Mouse (Mus musculus): ENCODE results near the gene Dgkh. TPM values are rescaled to one million over a fixed set of nuclear protein-coding genes. Genes with fewer than 3 reads are reported as not detected.
"Not testable (repeated sequence)": the region's sequence is repeated elsewhere in the genome, so short reads cannot be mapped to it uniquely, and the experiment has no call there.

The Dgkh gene
- polyA plus RNA-seq, 1 experiment from 2014 or later, result 2.8 TPM

GRCm38 (mm10) chr14:78748692-78749091 lies 16.1 kb upstream of the Dgkh start:
- WGBS, result 89% methylated on average over 2 of the region's 2 CpGs
- H3K4me1 ChIP-seq (replicated peaks; ENCODE audit: control insufficient read depth, insufficient read depth, low read length), result no peaks in the 10 kb centered on the region
- no peak overlapping the region for H3K27ac ChIP-seq (ENCODE audit: low read length)
- H3K4me3 ChIP-seq (replicated peaks; ENCODE audit: low read length), result no peak overlapping the region
- H3K27me3 ChIP-seq (replicated peaks; ENCODE audit: control insufficient read depth, insufficient read depth, low read length), result no peaks in the 10 kb centered on the region
- no peak overlapping the region for H3K4me2 ChIP-seq (ENCODE audit: low read length)
- no peak for ATAC-seq
- no peaks in the 10 kb centered on the region for H3K36me3 ChIP-seq (ENCODE audit: control insufficient read depth, insufficient read depth)
- H3K9ac ChIP-seq (replicated peaks; ENCODE audit: low read depth, low read length), result no peak overlapping the region
- H3K9me3 ChIP-seq (ENCODE audit: control insufficient read depth, low read length), result no peaks in the 10 kb centered on the region

- Histone ChIP-seq H3K4me2 (ENCODE audit: low read length) (no peak overlapping the region), H3K4me1 (replicated peaks; ENCODE audit: control insufficient read depth, insufficient read depth, low read length) (no peaks in the 10 kb centered on the region), H3K36me3 (ENCODE audit: control insufficient read depth, insufficient read depth) (no peaks in the 10 kb centered on the region), H3K27me3 (replicated peaks; ENCODE audit: control insufficient read depth, insufficient read depth, low read length) (no peaks in the 10 kb centered on the region), H3K4me3 (replicated peaks; ENCODE audit: low read length) (no peak overlapping the region), H3K9ac (replicated peaks; ENCODE audit: low read depth, low read length) (no peak overlapping the region), H3K27ac (ENCODE audit: low read length) (no peak overlapping the region), H3K9me3 (ENCODE audit: control insufficient read depth, low read length) (no peaks in the 10 kb centered on the region)
- no peak for ATAC-seq
- 55% methylated on average over 14 of the region's 14 CpGs for WGBS
Observed at GRCm38 (mm10) chr14:78747969-78748651, 15.5 kb upstream of the Dgkh start.

GRCm38 (mm10) chr14:78747454-78747853 lies 14.9 kb upstream of the Dgkh start:
- ATAC-seq, result no peak
- Histone ChIP-seq H3K27me3 (replicated peaks; ENCODE audit: control insufficient read depth, insufficient read depth, low read length) (no peaks in the 10 kb centered on the region), H3K4me2 (ENCODE audit: low read length) (no peak overlapping the region), H3K9me3 (ENCODE audit: control insufficient read depth, low read length) (no peaks in the 10 kb centered on the region), H3K4me3 (replicated peaks; ENCODE audit: low read length) (no peak overlapping the region), H3K9ac (replicated peaks; ENCODE audit: low read depth, low read length) (no peak overlapping the region), H3K27ac (ENCODE audit: low read length) (no peak overlapping the region), H3K4me1 (replicated peaks; ENCODE audit: control insufficient read depth, insufficient read depth, low read length) (no peaks in the 10 kb centered on the region), H3K36me3 (ENCODE audit: control insufficient read depth, insufficient read depth) (no peaks in the 10 kb centered on the region)
- WGBS, result 85% methylated on average over 3 of the region's 3 CpGs

- Histone ChIP-seq H3K27me3 (replicated peaks; ENCODE audit: control insufficient read depth, insufficient read depth, low read length) (no peaks in the 10 kb centered on the region), H3K9ac (replicated peaks; ENCODE audit: low read depth, low read length) (no peak overlapping the region), H3K9me3 (ENCODE audit: control insufficient read depth, low read length) (no peaks in the 10 kb centered on the region), H3K4me1 (replicated peaks; ENCODE audit: control insufficient read depth, insufficient read depth, low read length) (peaks cover 11% of the 10 kb centered on the region), H3K27ac (ENCODE audit: low read length) (no peak overlapping the region), H3K4me3 (replicated peaks; ENCODE audit: low read length) (no peak overlapping the region), H3K36me3 (ENCODE audit: control insufficient read depth, insufficient read depth) (no peaks in the 10 kb centered on the region), H3K4me2 (ENCODE audit: low read length) (no peak overlapping the region)
- 62% methylated on average over 5 of the region's 5 CpGs for WGBS
- ATAC-seq, result no peak
Observed at GRCm38 (mm10) chr14:78734605-78735004, 2.0 kb upstream of the Dgkh start.

- not testable (repeated sequence) for H3K27ac ChIP-seq (ENCODE audit: low read length); ATAC-seq; H3K27me3 ChIP-seq (replicated peaks; ENCODE audit: control insufficient read depth, insufficient read depth, low read length); H3K9ac ChIP-seq (replicated peaks; ENCODE audit: low read depth, low read length); H3K36me3 ChIP-seq (ENCODE audit: control insufficient read depth, insufficient read depth); H3K4me3 ChIP-seq (replicated peaks; ENCODE audit: low read length); H3K4me2 ChIP-seq (ENCODE audit: low read length); H3K9me3 ChIP-seq (ENCODE audit: control insufficient read depth, low read length)
- WGBS, result 38% methylated on average over 5 of the region's 5 CpGs
- peaks cover 11% of the 10 kb centered on the region for H3K4me1 ChIP-seq (replicated peaks; ENCODE audit: control insufficient read depth, insufficient read depth, low read length)
Observed at GRCm38 (mm10) chr14:78734203-78734602, 1.6 kb upstream of the Dgkh start.

- peaks cover 11% of the 10 kb centered on the region for H3K4me1 ChIP-seq (replicated peaks; ENCODE audit: control insufficient read depth, insufficient read depth, low read length)
- no peak for ATAC-seq
- H3K9ac ChIP-seq (replicated peaks; ENCODE audit: low read depth, low read length), result peak overlapping the region; percentile 72
- H3K36me3 ChIP-seq (ENCODE audit: control insufficient read depth, insufficient read depth), result no peaks in the 10 kb centered on the region
- peak overlapping the region; percentile 54 for H3K4me3 ChIP-seq (replicated peaks; ENCODE audit: low read length)
- no peaks in the 10 kb centered on the region for H3K9me3 ChIP-seq (ENCODE audit: control insufficient read depth, low read length)
- no peaks in the 10 kb centered on the region for H3K27me3 ChIP-seq (replicated peaks; ENCODE audit: control insufficient read depth, insufficient read depth, low read length)
- peak overlapping the region; percentile 94 for H3K4me2 ChIP-seq (ENCODE audit: low read length)
- peak overlapping the region; percentile 71 for H3K27ac ChIP-seq (ENCODE audit: low read length)
- 13% methylated on average over 12 of the region's 12 CpGs for WGBS
Observed at GRCm38 (mm10) chr14:78733366-78734076, 945 bp upstream of the Dgkh start.

- Histone ChIP-seq H3K9ac (replicated peaks; ENCODE audit: low read depth, low read length) (peak overlapping the region; percentile 72), H3K4me1 (replicated peaks; ENCODE audit: control insufficient read depth, insufficient read depth, low read length) (peaks cover 11% of the 10 kb centered on the region), H3K27me3 (replicated peaks; ENCODE audit: control insufficient read depth, insufficient read depth, low read length) (no peaks in the 10 kb centered on the region), H3K4me2 (ENCODE audit: low read length) (peak overlapping the region; percentile 94), H3K27ac (ENCODE audit: low read length) (peak overlapping the region; percentile 71), H3K36me3 (ENCODE audit: control insufficient read depth, insufficient read depth) (no peaks in the 10 kb centered on the region), H3K9me3 (ENCODE audit: control insufficient read depth, low read length) (no peaks in the 10 kb centered on the region), H3K4me3 (replicated peaks; ENCODE audit: low read length) (peak overlapping the region; percentile 54)
- WGBS, result under 1% methylated on average over 61 of the region's 90 CpGs
- peak; percentile 64 for ATAC-seq
Observed at GRCm38 (mm10) chr14:78731852-78732616, 542 bp downstream of the Dgkh start.

GRCm38 (mm10) chr14:78731240-78731639 lies 1.3 kb downstream of the Dgkh start:
- no peak for ATAC-seq
- no peaks in the 10 kb centered on the region for H3K36me3 ChIP-seq (ENCODE audit: control insufficient read depth, insufficient read depth)
- H3K9me3 ChIP-seq (ENCODE audit: control insufficient read depth, low read length), result no peaks in the 10 kb centered on the region
- peak overlapping the region; percentile 54 for H3K4me3 ChIP-seq (replicated peaks; ENCODE audit: low read length)
- no peaks in the 10 kb centered on the region for H3K27me3 ChIP-seq (replicated peaks; ENCODE audit: control insufficient read depth, insufficient read depth, low read length)
- H3K4me1 ChIP-seq (replicated peaks; ENCODE audit: control insufficient read depth, insufficient read depth, low read length), result peaks cover 11% of the 10 kb centered on the region
- peak overlapping the region; percentile 94 for H3K4me2 ChIP-seq (ENCODE audit: low read length)
- no peak overlapping the region for H3K9ac ChIP-seq (replicated peaks; ENCODE audit: low read depth, low read length)
- no peak overlapping the region for H3K27ac ChIP-seq (ENCODE audit: low read length)
- 7% methylated on average over 12 of the region's 12 CpGs for WGBS

- H3K4me3 ChIP-seq (replicated peaks; ENCODE audit: low read length), result peak overlapping the region; percentile 64; the same call in 1 of the 2 replicates
- H3K36me3 ChIP-seq (ENCODE audit: control insufficient read depth, insufficient read depth), result no peaks in the 10 kb centered on the region
- no peak overlapping the region for H3K9ac ChIP-seq (replicated peaks; ENCODE audit: low read depth, low read length)
- no peak for ATAC-seq
- peak overlapping the region; percentile 89; the same call in 1 of the 2 replicates for H3K4me2 ChIP-seq (ENCODE audit: low read length)
- no peak overlapping the region for H3K27ac ChIP-seq (ENCODE audit: low read length)
- 25% methylated on average over 13 of the region's 13 CpGs for WGBS
- H3K9me3 ChIP-seq (ENCODE audit: control insufficient read depth, low read length), result no peaks in the 10 kb centered on the region
- no peaks in the 10 kb centered on the region for H3K27me3 ChIP-seq (replicated peaks; ENCODE audit: control insufficient read depth, insufficient read depth, low read length)
- peaks cover 16% of the 10 kb centered on the region for H3K4me1 ChIP-seq (replicated peaks; ENCODE audit: control insufficient read depth, insufficient read depth, low read length)
Observed at GRCm38 (mm10) chr14:78725976-78726375, 6.6 kb downstream of the Dgkh start.

All from forebrain, embryonic 16.5 days (tissue).